Mouse (Mus musculus) erythroblast, embryonic 14.5 days (primary cell): ENCODE measurements around the gene Camsap2.

ENCODE experiments used
- GATA1 ChIP-seq: IDR thresholded peaks from 2 replicates; pipeline ENCODE4 v1.6.1; 2012; ENCODE audit warnings: low read length, inconsistent platforms, mixed read lengths
- TAL1 ChIP-seq: IDR thresholded peaks from 3 replicates; pipeline ENCODE4 v1.6.1; 2012; ENCODE audit warnings: low read length, inconsistent platforms, mixed read lengths

DNA sequence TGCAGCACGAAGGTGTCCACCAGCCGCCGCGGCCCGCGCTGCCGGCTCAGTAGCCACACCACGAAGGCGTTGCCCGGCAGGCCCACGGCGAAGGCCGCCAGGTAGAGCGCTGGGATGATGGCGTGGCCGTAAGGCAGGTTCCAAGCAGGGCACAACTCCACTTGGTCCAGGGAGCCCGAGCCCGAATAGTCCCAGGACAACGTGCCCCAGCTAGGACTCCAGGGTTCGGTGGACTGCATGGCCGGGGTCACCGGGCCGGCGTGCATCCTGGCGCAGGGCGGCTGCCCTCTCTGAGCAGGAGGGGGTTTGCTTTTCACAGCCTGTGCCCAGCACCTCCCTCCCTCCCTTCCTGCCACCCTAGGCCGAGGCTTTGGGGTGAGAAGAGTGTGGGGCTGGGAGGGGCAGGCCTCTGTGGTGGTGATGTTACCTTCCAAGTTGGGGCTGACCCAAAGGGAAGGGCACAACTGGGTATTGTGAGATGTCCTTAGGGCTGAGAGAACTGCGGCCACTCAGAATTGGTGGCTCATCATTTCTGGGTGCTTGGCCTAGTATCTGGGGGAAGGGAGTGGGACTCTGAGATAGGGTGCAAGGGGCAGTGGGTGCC is 85.2 kb downstream of the Camsap2 start, which contains the start of gene Gpr25:
- TF ChIP-seq TAL1 (no peak), GATA1 (no peak)
